Mouse (Mus musculus) effector memory CD4-positive, alpha-beta T cell, adult 5 months (primary cell): ENCODE results near the gene Lrrc75a. TPM values are rescaled to one million over a fixed set of nuclear protein-coding genes. Genes with fewer than 3 reads are reported as not detected.

Source experiments
- polyA plus RNA-seq: library from polyadenylated mRNA; unstranded; fragments of 100-300 nt; shearing (Covaris generic); gene quantifications from one replicate; pipeline ENCODE4 v1.2.1, GENCODE M21; 2017

Gene Lrrc75a
- polyA plus RNA-seq = 1.0 TPM

GRCm38 (mm10) chr11:62647661-62648590 is at the start of gene Lrrc75a:
Lrrc75a (minus strand) TSS chr11:62648523.

GRCm38 (mm10) chr11:62648591-62649391 is 468 bp upstream of the Lrrc75a start, which contains the start of gene Mmgt2:
Mmgt2 (plus strand) TSS chr11:62648664.

GRCm38 (mm10) chr11:62573959-62574702 is 74.2 kb downstream of the Lrrc75a start, which contains the start of gene Trpv2:
Trpv2 (plus strand) TSS chr11:62574486.

Other genes starting within 250 kb of the Lrrc75a start
- gene Pigl, start 190.1 kb downstream of the Lrrc75a start, polyA plus RNA-seq = 9.1 TPM
- 378 TPM for gene Ncor1, start 190.0 kb downstream of the Lrrc75a start, polyA plus RNA-seq
- gene Cenpv, start 109.3 kb downstream of the Lrrc75a start, polyA plus RNA-seq = 11.8 TPM
- 3,666 TPM for gene Ubb, start 97.4 kb downstream of the Lrrc75a start, polyA plus RNA-seq
- gene Trpv2, start 74.0 kb downstream of the Lrrc75a start, polyA plus RNA-seq = 59.1 TPM
- gene Mmgt2, start 141 bp upstream of the Lrrc75a start, polyA plus RNA-seq = 10.5 TPM
- 18.3 TPM for gene Zfp287, start 83.4 kb upstream of the Lrrc75a start, polyA plus RNA-seq
- gene Gm10428, start 104.6 kb upstream of the Lrrc75a start, polyA plus RNA-seq = not detected
- 0.29 TPM for gene Zfp286, start 140.9 kb upstream of the Lrrc75a start, polyA plus RNA-seq
- gene Trim16, start 171.7 kb upstream of the Lrrc75a start, polyA plus RNA-seq = 2.0 TPM
- 0.39 TPM for gene Fbxw10, start 198.5 kb upstream of the Lrrc75a start, polyA plus RNA-seq
- gene Tvp23b, start 230.9 kb upstream of the Lrrc75a start, polyA plus RNA-seq = 34.4 TPM